Mouse (Mus musculus): ENCODE results near the gene Babam2. TPM values are rescaled to one million over a fixed set of nuclear protein-coding genes. Genes with fewer than 3 reads are reported as not detected.

Babam2 gene
- polyA plus RNA-seq, 1 experiment, result 7.0 TPM

DNA sequence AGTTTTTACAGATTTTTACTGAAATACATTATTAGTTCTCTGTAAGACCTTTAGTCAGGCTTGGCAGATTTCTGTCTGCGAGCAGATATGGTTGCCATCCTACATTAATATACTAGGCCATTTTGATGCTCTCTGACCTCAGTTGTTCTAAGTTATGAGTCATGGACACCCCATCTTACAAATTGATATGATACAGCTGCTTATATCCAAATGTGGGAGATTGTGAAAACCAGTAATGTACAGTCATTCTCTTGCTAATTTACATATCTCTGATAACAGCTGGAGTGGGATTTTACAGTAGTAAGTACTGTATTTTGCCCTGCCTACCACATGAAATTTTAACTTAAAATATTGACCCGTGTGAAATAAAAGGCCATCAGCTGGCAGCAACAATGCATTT, 204.7 kb downstream of the Babam2 start:
- no peak for TF ChIP-seq GATA1 (IDR thresholded peaks at IDR 0.05; ENCODE audit: low read length)
- TF ChIP-seq TAL1 (IDR thresholded peaks at IDR 0.05; ENCODE audit: low read length), result no peak
- no peaks in the 10 kb centered on the region for H3K27me3 ChIP-seq (ENCODE audit: control insufficient read depth)
- no peaks in the 10 kb centered on the region for H3K4me1 ChIP-seq (ENCODE audit: control insufficient read depth)
- no peak overlapping the region for H3K4me3 ChIP-seq (replicated peaks)
- no peaks in the 10 kb centered on the region for H3K9me3 ChIP-seq (ENCODE audit: control insufficient read depth, low read length)
- H3K36me3 ChIP-seq (ENCODE audit: control insufficient read depth), result no peaks in the 10 kb centered on the region

GRCm38 (mm10) chr5:31902891-31903290, 205.4 kb downstream of the Babam2 start:
- TF ChIP-seq GATA1 (IDR thresholded peaks at IDR 0.05; ENCODE audit: low read length), result no peak
- TF ChIP-seq TAL1 (IDR thresholded peaks at IDR 0.05; ENCODE audit: low read length), result no peak
- Histone ChIP-seq H3K36me3 (ENCODE audit: control insufficient read depth) (no peaks in the 10 kb centered on the region), H3K4me3 (replicated peaks) (no peak overlapping the region), H3K9me3 (ENCODE audit: control insufficient read depth, low read length) (no peaks in the 10 kb centered on the region), H3K4me1 (ENCODE audit: control insufficient read depth) (no peaks in the 10 kb centered on the region), H3K27me3 (ENCODE audit: control insufficient read depth) (no peaks in the 10 kb centered on the region)

DNA sequence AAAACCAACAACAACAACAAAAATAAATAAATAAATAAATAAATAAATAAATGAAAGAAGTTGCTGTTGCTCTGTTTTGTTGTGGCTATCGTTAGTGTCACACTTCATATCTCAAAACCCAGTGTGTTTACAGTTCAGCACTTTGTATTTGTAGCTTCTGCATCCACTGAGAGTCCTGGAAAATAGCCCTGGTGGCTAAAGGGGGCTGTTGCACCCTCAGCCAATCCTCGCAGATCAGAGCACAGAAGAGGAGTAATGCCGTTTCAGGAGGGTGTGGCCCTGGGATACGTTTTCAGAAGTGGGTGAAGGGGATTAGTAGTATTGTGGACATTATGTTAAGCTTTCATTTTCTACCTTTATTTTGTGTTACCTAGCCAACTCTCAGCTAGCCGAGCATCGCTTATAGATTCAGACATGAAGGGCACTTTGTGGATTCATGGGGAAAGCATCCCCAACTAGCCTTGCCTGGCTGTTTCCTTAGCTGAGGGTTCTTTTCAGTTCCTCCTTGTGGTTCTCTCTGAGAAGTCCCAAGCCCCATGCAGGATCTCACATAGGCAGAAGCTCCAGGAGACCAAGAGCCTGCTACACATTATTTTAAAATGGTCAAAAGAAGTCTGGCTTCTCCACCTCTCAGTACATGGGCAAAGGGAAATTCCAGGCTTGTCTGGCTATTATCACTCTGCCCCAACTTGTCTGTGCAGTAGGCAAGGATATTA, 207.6 kb downstream of the Babam2 start:
- no peak for TF ChIP-seq TAL1 (IDR thresholded peaks at IDR 0.05; ENCODE audit: low read length)
- TF ChIP-seq GATA1 (IDR thresholded peaks at IDR 0.05; ENCODE audit: low read length), result no peak
- no peaks in the 10 kb centered on the region for H3K27me3 ChIP-seq (ENCODE audit: control insufficient read depth)
- H3K4me3 ChIP-seq (replicated peaks), result no peak overlapping the region
- no peaks in the 10 kb centered on the region for H3K9me3 ChIP-seq (ENCODE audit: control insufficient read depth, low read length)
- H3K4me1 ChIP-seq (ENCODE audit: control insufficient read depth), result no peaks in the 10 kb centered on the region
- H3K36me3 ChIP-seq (ENCODE audit: control insufficient read depth), result no peaks in the 10 kb centered on the region

GRCm38 (mm10) chr5:31905808-31906207, 208.3 kb downstream of the Babam2 start:
- no peaks in the 10 kb centered on the region for H3K27me3 ChIP-seq (ENCODE audit: control insufficient read depth)
- no peaks in the 10 kb centered on the region for H3K4me1 ChIP-seq (ENCODE audit: control insufficient read depth)
- H3K36me3 ChIP-seq (ENCODE audit: control insufficient read depth), result no peaks in the 10 kb centered on the region
- H3K9me3 ChIP-seq (ENCODE audit: control insufficient read depth, low read length), result no peaks in the 10 kb centered on the region
- TF ChIP-seq TAL1 (IDR thresholded peaks at IDR 0.05; ENCODE audit: low read length), result no peak
- no peak overlapping the region for H3K4me3 ChIP-seq (replicated peaks)

DNA sequence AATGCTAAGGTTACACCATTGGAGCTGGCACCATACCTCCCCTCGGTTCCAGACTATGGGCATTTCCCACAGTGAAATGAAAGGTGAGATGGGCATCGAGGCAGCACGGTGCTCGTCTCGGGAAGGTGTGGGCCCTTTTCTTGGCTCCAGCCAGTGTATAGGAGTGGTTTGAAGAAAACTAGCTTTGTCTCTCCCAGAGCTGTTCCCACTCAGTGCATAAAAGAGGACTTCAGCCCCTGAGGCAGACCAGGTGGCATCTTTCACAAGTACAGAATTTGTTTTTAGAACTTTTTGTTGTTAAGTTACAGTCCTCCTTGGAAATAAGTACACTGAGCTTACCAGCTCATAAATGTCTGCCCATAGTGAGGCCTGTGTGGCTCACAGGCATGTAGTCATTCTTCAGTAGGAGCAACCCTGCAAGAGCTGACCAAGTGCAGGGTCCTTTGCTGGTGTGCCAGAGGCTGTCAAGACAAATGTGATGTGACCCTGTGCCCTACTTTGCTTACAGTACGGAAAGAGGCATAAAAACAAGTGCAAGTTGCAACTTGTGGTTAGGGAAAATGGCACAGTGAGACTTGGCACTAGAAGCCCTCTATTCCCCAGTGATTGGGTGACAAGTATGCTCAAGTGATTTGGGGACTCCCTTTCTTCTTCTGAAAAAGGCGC, 208.9 kb downstream of the Babam2 start:
- Histone ChIP-seq H3K36me3 (ENCODE audit: control insufficient read depth) (no peaks in the 10 kb centered on the region), H3K9me3 (ENCODE audit: control insufficient read depth, low read length) (no peaks in the 10 kb centered on the region), H3K4me1 (ENCODE audit: control insufficient read depth) (no peaks in the 10 kb centered on the region), H3K4me3 (replicated peaks) (no peak overlapping the region), H3K27me3 (ENCODE audit: control insufficient read depth) (no peaks in the 10 kb centered on the region)
- TF ChIP-seq GATA1 (IDR thresholded peaks at IDR 0.05; ENCODE audit: low read length), result no peak

- H3K4me1 ChIP-seq (ENCODE audit: control insufficient read depth), result no peaks in the 10 kb centered on the region
- H3K4me3 ChIP-seq (replicated peaks), result no peak overlapping the region
- no peaks in the 10 kb centered on the region for H3K27me3 ChIP-seq (ENCODE audit: control insufficient read depth)
- H3K9me3 ChIP-seq (ENCODE audit: control insufficient read depth, low read length), result no peaks in the 10 kb centered on the region
- no peaks in the 10 kb centered on the region for H3K36me3 ChIP-seq (ENCODE audit: control insufficient read depth)
- TF ChIP-seq TAL1 (IDR thresholded peaks at IDR 0.05; ENCODE audit: low read length) (no peak), GATA1 (IDR thresholded peaks at IDR 0.05; ENCODE audit: low read length) (no peak)
Observed at GRCm38 (mm10) chr5:31907959-31908358, 210.5 kb downstream of the Babam2 start.

- TF ChIP-seq GATA1 (IDR thresholded peaks at IDR 0.05; ENCODE audit: low read length) (no peak), TAL1 (IDR thresholded peaks at IDR 0.05; ENCODE audit: low read length) (no peak)
- H3K27me3 ChIP-seq (ENCODE audit: control insufficient read depth), result no peaks in the 10 kb centered on the region
- no peaks in the 10 kb centered on the region for H3K4me1 ChIP-seq (ENCODE audit: control insufficient read depth)
- H3K9me3 ChIP-seq (ENCODE audit: control insufficient read depth, low read length), result no peaks in the 10 kb centered on the region
- H3K36me3 ChIP-seq (ENCODE audit: control insufficient read depth), result no peaks in the 10 kb centered on the region
- no peak overlapping the region for H3K4me3 ChIP-seq (replicated peaks)
Observed at GRCm38 (mm10) chr5:31908818-31909217, 211.3 kb downstream of the Babam2 start.

DNA sequence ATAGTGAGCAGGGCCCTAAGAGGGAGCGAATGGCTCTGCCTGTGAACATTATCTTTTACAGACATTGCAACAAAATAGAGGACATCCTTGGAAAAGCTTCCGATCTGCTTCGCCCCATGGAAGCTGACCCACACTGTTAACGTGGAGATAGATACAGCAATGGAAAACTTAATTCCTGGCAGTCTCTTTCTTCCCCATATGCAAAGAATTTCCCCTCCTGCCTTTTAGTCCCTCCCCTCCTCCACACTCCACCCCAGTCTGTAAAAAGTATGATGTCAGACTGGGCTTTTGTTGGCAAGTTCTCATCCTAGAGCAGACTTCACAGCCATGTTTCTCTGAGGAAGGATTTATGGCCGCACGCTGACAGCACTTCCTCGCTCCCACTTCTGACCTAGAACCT, 218.8 kb downstream of the Babam2 start:
- TF ChIP-seq TAL1 (IDR thresholded peaks at IDR 0.05; ENCODE audit: low read length), result no peak
- TF ChIP-seq GATA1 (IDR thresholded peaks at IDR 0.05; ENCODE audit: low read length), result no peak
- Histone ChIP-seq H3K4me3 (replicated peaks) (no peak overlapping the region), H3K36me3 (ENCODE audit: control insufficient read depth) (no peaks in the 10 kb centered on the region), H3K27me3 (ENCODE audit: control insufficient read depth) (no peaks in the 10 kb centered on the region), H3K4me1 (ENCODE audit: control insufficient read depth) (no peaks in the 10 kb centered on the region), H3K9me3 (ENCODE audit: control insufficient read depth, low read length) (no peaks in the 10 kb centered on the region)

DNA sequence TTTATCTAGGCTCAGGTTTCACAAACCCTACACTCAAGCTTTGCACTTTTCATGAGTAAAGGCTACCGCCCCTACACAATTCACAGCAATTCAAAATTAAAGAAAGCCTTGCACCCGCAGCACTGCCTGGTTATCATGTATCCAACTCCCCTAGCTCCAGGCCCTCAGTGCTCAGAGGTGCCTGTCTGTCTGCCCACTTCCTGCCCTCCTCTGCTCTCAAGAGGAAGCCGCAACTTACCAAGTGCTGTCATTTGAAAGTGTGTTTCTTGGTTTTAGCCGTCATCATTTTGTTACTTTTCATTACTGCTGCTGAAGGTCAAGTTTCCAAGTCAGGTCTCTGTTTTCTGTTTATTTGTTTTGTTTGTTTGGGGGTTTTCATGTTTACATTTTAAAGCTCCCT, 221.1 kb downstream of the Babam2 start:
- H3K36me3 ChIP-seq (ENCODE audit: control insufficient read depth), result no peaks in the 10 kb centered on the region
- no peaks in the 10 kb centered on the region for H3K9me3 ChIP-seq (ENCODE audit: control insufficient read depth, low read length)
- H3K4me1 ChIP-seq (ENCODE audit: control insufficient read depth), result no peaks in the 10 kb centered on the region
- no peak overlapping the region for H3K4me3 ChIP-seq (replicated peaks)
- H3K27me3 ChIP-seq (ENCODE audit: control insufficient read depth), result no peaks in the 10 kb centered on the region
- TF ChIP-seq GATA1 (IDR thresholded peaks at IDR 0.05; ENCODE audit: low read length), result no peak
- TF ChIP-seq TAL1 (IDR thresholded peaks at IDR 0.05; ENCODE audit: low read length), result no peak

All from erythroblast, embryonic 14.5 days (primary cell).